In the genomic region with DNA sequence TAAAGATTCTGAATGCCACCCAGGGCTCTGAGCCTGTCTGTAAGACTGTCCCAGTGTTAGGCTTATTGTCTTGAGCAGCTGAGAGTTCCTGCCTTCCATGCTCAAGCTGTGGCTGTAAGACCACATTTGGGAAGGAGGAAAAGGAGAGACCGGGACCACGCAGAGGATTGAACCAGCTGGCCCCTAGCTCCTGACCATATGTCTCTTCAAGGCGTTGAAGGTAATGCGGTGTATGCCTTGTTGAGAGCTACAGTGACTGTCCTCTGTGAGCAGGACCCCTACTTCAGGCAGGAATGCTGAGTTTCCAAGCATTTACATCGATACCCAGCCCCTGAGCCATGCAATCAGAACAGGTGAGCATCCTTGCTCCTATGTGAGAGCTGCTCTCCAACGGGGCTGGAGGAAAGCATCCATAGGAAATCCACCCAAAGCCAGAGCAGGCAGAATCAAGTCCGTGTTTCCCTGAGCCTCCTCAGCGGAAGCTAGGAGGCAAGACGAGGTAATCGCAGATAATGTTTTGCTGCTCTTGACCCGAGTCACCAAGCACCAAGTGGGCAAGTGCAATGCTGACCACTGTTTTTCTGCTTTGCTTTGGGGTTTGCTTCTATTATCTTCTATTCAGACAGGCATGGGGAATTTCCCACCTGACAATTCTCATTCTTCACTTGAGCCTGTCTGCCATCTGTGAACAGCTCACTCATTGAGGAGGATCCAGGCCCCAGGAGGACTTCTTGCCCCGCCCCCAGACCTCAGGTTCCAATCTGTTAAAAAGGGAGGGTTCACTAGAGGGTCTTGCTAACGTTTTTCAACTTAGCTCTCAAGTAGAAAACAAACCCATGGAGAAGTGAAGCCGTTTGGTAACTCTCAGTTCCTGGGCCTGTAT, we compare ENCODE assay signal across 9 mouse cellular contexts. TPM values are rescaled to one million over a fixed set of nuclear protein-coding genes. Genes with fewer than 3 reads are reported as not detected.
DNase-seq lines count a peak whose midpoint lies in the region; ATAC-seq and TF ChIP-seq lines count a peak whose summit lies in the region.
"Had no signal": no experiment of that assay in that cellular context is flagged by ENCODE, and none has a peak within 500 bp of the region (broad histone marks: within the 10 kb centered on the region; RNA-seq: fewer than 3 reads in every experiment).

No protein-coding gene starts in this region.

- peak overlapping the region; percentile 49; the same call in 1 of the 2 replicates for H3K9ac ChIP-seq in heart, embryonic 12.5 days
- H3K9ac ChIP-seq in limb, embryonic 15.5 days: no peak overlapping the region

- peaks cover 66% of the 10 kb centered on the region for H3K4me1 ChIP-seq in heart, embryonic 12.5 days (replicated peaks)
- H3K4me1 ChIP-seq in embryonic fibroblast, embryonic 13.5 days (ENCODE audit: control insufficient read depth, insufficient read depth, low read length): peaks cover 19% of the 10 kb centered on the region
- peaks cover 60% of the 10 kb centered on the region for H3K4me1 ChIP-seq in limb, embryonic 15.5 days
- H3K4me1 ChIP-seq in thymus, adult 2 months (replicated peaks; ENCODE audit: control insufficient read depth, insufficient read depth, low read length): peaks cover 10% of the 10 kb centered on the region

- no peaks in the 10 kb centered on the region for H3K27me3 ChIP-seq in heart, embryonic 12.5 days (replicated peaks)
- no peaks in the 10 kb centered on the region for H3K27me3 ChIP-seq in limb, embryonic 15.5 days
- peaks cover 3% of the 10 kb centered on the region; the same call in 1 of the 2 replicates for H3K27me3 ChIP-seq in thymus, adult 2 months (ENCODE audit: control insufficient read depth, insufficient read depth, low read length)

- ATAC-seq in heart, embryonic 12.5 days (ENCODE audit: insufficient number of reproducible peaks, low FRiP score): no peak
- no peak for ATAC-seq in limb, embryonic 15.5 days (ENCODE audit: insufficient number of reproducible peaks, low FRiP score, low TSS enrichment, low read depth)

- H3K9me3 ChIP-seq in heart, embryonic 12.5 days (replicated peaks): no peaks in the 10 kb centered on the region
- H3K9me3 ChIP-seq in limb, embryonic 15.5 days: no peaks in the 10 kb centered on the region

- H3K36me3 ChIP-seq in heart, embryonic 12.5 days: peaks cover 18% of the 10 kb centered on the region
- no peaks in the 10 kb centered on the region for H3K36me3 ChIP-seq in limb, embryonic 15.5 days
- H3K36me3 ChIP-seq in thymus, adult 2 months (ENCODE audit: control insufficient read depth, insufficient read depth, low read length): no peaks in the 10 kb centered on the region

- peak overlapping the region; percentile 93 for H3K4me2 ChIP-seq in heart, embryonic 12.5 days
- peak overlapping the region; percentile 78 for H3K4me2 ChIP-seq in limb, embryonic 15.5 days

- peak overlapping the region; percentile 80 for H3K4me3 ChIP-seq in heart, embryonic 12.5 days
- peak overlapping the region; percentile 39 for H3K4me3 ChIP-seq in embryonic fibroblast, embryonic 13.5 days (ENCODE audit: insufficient read depth, low read length)
- H3K4me3 ChIP-seq in limb, embryonic 15.5 days: peak overlapping the region; percentile 90
- no peak overlapping the region for H3K4me3 ChIP-seq in thymus, adult 2 months (ENCODE audit: control insufficient read depth, insufficient read depth, low read length)
- H3K4me3 ChIP-seq: erythroblast, embryonic 14.5 days had no signal

- no peak for TF ChIP-seq POLR2A in embryonic fibroblast, embryonic 13.5 days (IDR thresholded peaks at IDR 0.05; ENCODE audit: low read depth, low read length)
- TF ChIP-seq POLR2A in thymus, adult 2 months (IDR thresholded peaks at IDR 0.05; ENCODE audit: control insufficient read depth, extremely low read depth, insufficient read depth, low read length, poor library complexity): no peak

- no peak overlapping the region for H3K27ac ChIP-seq in heart, embryonic 12.5 days (ENCODE audit: poor library complexity, severe bottlenecking)
- peak overlapping the region; percentile 53 for H3K27ac ChIP-seq in embryonic fibroblast, embryonic 13.5 days (ENCODE audit: insufficient read depth, low read length)
- H3K27ac ChIP-seq in limb, embryonic 15.5 days: peak overlapping the region; percentile 97
- no peak overlapping the region for H3K27ac ChIP-seq in thymus, adult 2 months (ENCODE audit: control insufficient read depth, insufficient read depth, low read length)

- DNase-seq in heart, adult 8-10 months (ENCODE audit: low spot score): no peak
- peak; percentile 57 for DNase-seq in ZHBTc4 (ENCODE audit: low read depth, low spot score)
- no peak for DNase-seq in spleen, postnatal 4 days (ENCODE audit: low spot score in 2 of 2)
- DNase-seq in Muller cell, postnatal 12 days (ENCODE audit: inconsistent ontology term): no peak
- no peak for DNase-seq in thymus, adult 2 months

- WGBS in heart, embryonic 12.5 days: 35% methylated on average over 14 of the region's 14 CpGs
- 38% methylated on average over 14 of the region's 14 CpGs for WGBS in limb, embryonic 15.5 days
- WGBS in thymus, adult 2 months: 68% methylated on average over 14 of the region's 14 CpGs

- no peak for TF ChIP-seq CTCF in embryonic fibroblast, embryonic 13.5 days (IDR thresholded peaks at IDR 0.05; ENCODE audit: borderline replicate concordance, insufficient read depth, low read length)
- TF ChIP-seq CTCF in thymus, adult 2 months (IDR thresholded peaks at IDR 0.05; ENCODE audit: borderline replicate concordance, control insufficient read depth, extremely low read depth, insufficient read depth, low read length, poor library complexity): no peak

RNA-seq across cellular contexts. Expression of a gene that starts 3.0 kb away (rescaled TPM):
- polyA plus RNA-seq in heart, embryonic 12.5 days (2016; fragmentation: Nextera tagmentation; extraction: Ambion mirVana): 3.2 and 3.7 TPM in 2 replicates
- total RNA-seq in heart, adult 8-10 months (2022): 10 to 100 TPM; 23.9 to 43.8 (median 34.0) TPM
- 74.3 and 84.1 TPM in 2 replicates for polyA plus RNA-seq in embryonic fibroblast, embryonic 13.5 days (2011; ENCODE audit: insufficient read length, low read depth, missing spikeins)
- polyA plus RNA-seq in limb, embryonic 15.5 days (2015; fragmentation: Nextera tagmentation; extraction: Ambion mirVana): 3.1 and 3.9 TPM in 2 replicates
- 5.3 and 5.7 TPM in 2 replicates for polyA plus RNA-seq in thymus, adult 2 months (2012; rRNA removed)

Comparison
In these comparisons a context has a peak if more than half of its experiments do, and no peak if none do; other contexts are left out.
1. H3K27ac ChIP-seq: peak in embryonic fibroblast, embryonic 13.5 days (single experiment) and limb, embryonic 15.5 days (single experiment); none in heart, embryonic 12.5 days (single experiment) and thymus, adult 2 months (single experiment).
2. RNA of a gene that starts 3.0 kb away (polyA plus RNA-seq): 74.3 to 84.1 TPM in embryonic fibroblast, embryonic 13.5 days; 5.3 to 5.7 TPM in thymus, adult 2 months, 3.1 to 3.9 TPM in limb, embryonic 15.5 days and 3.2 to 3.7 TPM in heart, embryonic 12.5 days; every median in the first group is over 10 times any median in the second.